Mouse (Mus musculus): ENCODE data around the gene Ccdc184. TPM values are rescaled to one million over a fixed set of nuclear protein-coding genes. Genes with fewer than 3 reads are reported as not detected.

Gene Ccdc184
- polyA plus RNA-seq, 1 experiment from 2014 or later, result 13.3 TPM

GRCm38 (mm10) chr15:98177320-98177719 is 10.4 kb downstream of the Ccdc184 start:
- no peaks in the 10 kb centered on the region for H3K36me3 ChIP-seq (ENCODE audit: control insufficient read depth, insufficient read depth, low read length)
- peaks cover 3% of the 10 kb centered on the region for H3K27me3 ChIP-seq (ENCODE audit: control insufficient read depth, insufficient read depth, low read length)
- DNase-seq (ENCODE audit: low spot score) (no peak), ATAC-seq (ENCODE audit: low FRiP score) (no peak)
- no peak overlapping the region for H3K9ac ChIP-seq (ENCODE audit: low read depth, low read length)
- 73% methylated on average over 3 of the region's 3 CpGs for WGBS
- no peak overlapping the region for H3K27ac ChIP-seq (ENCODE audit: low read depth, low read length)
- H3K4me1 ChIP-seq (replicated peaks; ENCODE audit: control insufficient read depth, insufficient read depth, low read length), result no peaks in the 10 kb centered on the region
- no peak overlapping the region for H3K4me3 ChIP-seq (ENCODE audit: low read depth, low read length)
- no peaks in the 10 kb centered on the region for H3K9me3 ChIP-seq (ENCODE audit: control insufficient read depth, low read length)
- no peak overlapping the region for H3K4me2 ChIP-seq (replicated peaks; ENCODE audit: low read depth, low read length)

DNA sequence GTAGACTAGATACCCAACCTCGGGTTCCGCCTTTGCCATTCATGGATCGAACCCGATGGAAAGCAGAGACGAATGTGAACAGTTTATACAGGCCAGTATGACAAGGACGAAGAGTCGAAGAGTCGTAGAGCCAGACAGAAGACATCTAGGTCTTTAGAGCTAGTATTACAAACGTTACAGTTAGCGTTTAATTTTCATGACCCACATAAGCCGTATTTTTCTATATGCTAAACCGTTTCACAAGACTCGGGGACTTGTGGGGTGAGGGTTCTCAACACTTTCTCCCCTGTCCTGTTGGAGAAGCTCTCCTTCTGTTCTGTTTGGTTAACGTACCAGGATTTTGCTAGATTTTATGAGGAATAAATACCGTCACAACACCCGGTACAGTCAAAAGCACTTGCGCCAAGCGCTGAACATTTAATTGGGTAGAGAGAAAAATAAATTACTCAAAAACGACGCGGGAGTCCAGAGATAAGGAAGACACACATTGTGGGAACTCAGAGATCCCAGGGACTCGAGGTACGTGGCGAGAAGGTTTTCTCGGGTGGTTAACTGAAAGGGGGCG is 13.7 kb downstream of the Ccdc184 start:
- H3K4me1 ChIP-seq (replicated peaks; ENCODE audit: control insufficient read depth, insufficient read depth, low read length), result no peaks in the 10 kb centered on the region
- peak overlapping the region; percentile 48 for H3K9ac ChIP-seq (ENCODE audit: low read depth, low read length)
- peak; percentile 25 for DNase-seq (ENCODE audit: low spot score)
- 4% methylated on average over 26 of the region's 26 CpGs for WGBS
- H3K36me3 ChIP-seq (ENCODE audit: control insufficient read depth, insufficient read depth, low read length), result no peaks in the 10 kb centered on the region
- H3K4me3 ChIP-seq (ENCODE audit: low read depth, low read length), result peak overlapping the region; percentile 45
- peak overlapping the region; percentile 55 for H3K4me2 ChIP-seq (replicated peaks; ENCODE audit: low read depth, low read length)
- no peak for ATAC-seq (ENCODE audit: low FRiP score)
- H3K27me3 ChIP-seq (ENCODE audit: control insufficient read depth, insufficient read depth, low read length), result no peaks in the 10 kb centered on the region; the same call in 1 of the 2 replicates
- peak overlapping the region; percentile 61; the same call in 1 of the 2 replicates for H3K27ac ChIP-seq (ENCODE audit: low read depth, low read length)
- H3K9me3 ChIP-seq (ENCODE audit: control insufficient read depth, low read length), result no peaks in the 10 kb centered on the region

- Histone ChIP-seq H3K9me3 (ENCODE audit: control insufficient read depth, low read length) (no peaks in the 10 kb centered on the region), H3K4me2 (replicated peaks; ENCODE audit: low read depth, low read length) (peak overlapping the region; percentile 55), H3K27me3 (ENCODE audit: control insufficient read depth, insufficient read depth, low read length) (no peaks in the 10 kb centered on the region; the same call in 1 of the 2 replicates), H3K4me3 (ENCODE audit: low read depth, low read length) (peak overlapping the region; percentile 45), H3K9ac (ENCODE audit: low read depth, low read length) (peak overlapping the region; percentile 48), H3K4me1 (replicated peaks; ENCODE audit: control insufficient read depth, insufficient read depth, low read length) (no peaks in the 10 kb centered on the region), H3K27ac (ENCODE audit: low read depth, low read length) (peak overlapping the region; percentile 61), H3K36me3 (ENCODE audit: control insufficient read depth, insufficient read depth, low read length) (no peaks in the 10 kb centered on the region)
- DNase-seq (ENCODE audit: low spot score) (peak; percentile 90), ATAC-seq (ENCODE audit: low FRiP score) (peak; percentile 99)
- under 1% methylated on average over 29 of the region's 30 CpGs for WGBS
Measured at GRCm38 (mm10) chr15:98181132-98181711, 14.3 kb downstream of the Ccdc184 start.

- DNase-seq (ENCODE audit: low spot score) (no peak), ATAC-seq (ENCODE audit: low FRiP score) (peak; percentile 6; the same call in 1 of the 2 replicates)
- Histone ChIP-seq H3K27ac (ENCODE audit: low read depth, low read length) (no peak overlapping the region), H3K9ac (ENCODE audit: low read depth, low read length) (no peak overlapping the region), H3K36me3 (ENCODE audit: control insufficient read depth, insufficient read depth, low read length) (no peaks in the 10 kb centered on the region), H3K4me1 (replicated peaks; ENCODE audit: control insufficient read depth, insufficient read depth, low read length) (no peaks in the 10 kb centered on the region), H3K9me3 (ENCODE audit: control insufficient read depth, low read length) (no peaks in the 10 kb centered on the region), H3K27me3 (ENCODE audit: control insufficient read depth, insufficient read depth, low read length) (no peaks in the 10 kb centered on the region; the same call in 1 of the 2 replicates), H3K4me2 (replicated peaks; ENCODE audit: low read depth, low read length) (no peak overlapping the region), H3K4me3 (ENCODE audit: low read depth, low read length) (no peak overlapping the region)
- 68% methylated on average over 12 of the region's 12 CpGs for WGBS
Measured at GRCm38 (mm10) chr15:98181856-98182570, 15.1 kb downstream of the Ccdc184 start.

GRCm38 (mm10) chr15:98184456-98184855 is 17.5 kb downstream of the Ccdc184 start:
- no peak overlapping the region for H3K9ac ChIP-seq (ENCODE audit: low read depth, low read length)
- H3K4me2 ChIP-seq (replicated peaks; ENCODE audit: low read depth, low read length), result no peak overlapping the region
- WGBS, result 73% methylated on average over 4 of the region's 4 CpGs
- ATAC-seq (ENCODE audit: low FRiP score), result no peak
- no peak overlapping the region for H3K4me3 ChIP-seq (ENCODE audit: low read depth, low read length)
- H3K9me3 ChIP-seq (ENCODE audit: control insufficient read depth, low read length), result no peaks in the 10 kb centered on the region
- H3K4me1 ChIP-seq (replicated peaks; ENCODE audit: control insufficient read depth, insufficient read depth, low read length), result no peaks in the 10 kb centered on the region
- no peak overlapping the region for H3K27ac ChIP-seq (ENCODE audit: low read depth, low read length)
- no peaks in the 10 kb centered on the region for H3K36me3 ChIP-seq (ENCODE audit: control insufficient read depth, insufficient read depth, low read length)
- no peak for DNase-seq (ENCODE audit: low spot score)
- no peaks in the 10 kb centered on the region for H3K27me3 ChIP-seq (ENCODE audit: control insufficient read depth, insufficient read depth, low read length)

DNA sequence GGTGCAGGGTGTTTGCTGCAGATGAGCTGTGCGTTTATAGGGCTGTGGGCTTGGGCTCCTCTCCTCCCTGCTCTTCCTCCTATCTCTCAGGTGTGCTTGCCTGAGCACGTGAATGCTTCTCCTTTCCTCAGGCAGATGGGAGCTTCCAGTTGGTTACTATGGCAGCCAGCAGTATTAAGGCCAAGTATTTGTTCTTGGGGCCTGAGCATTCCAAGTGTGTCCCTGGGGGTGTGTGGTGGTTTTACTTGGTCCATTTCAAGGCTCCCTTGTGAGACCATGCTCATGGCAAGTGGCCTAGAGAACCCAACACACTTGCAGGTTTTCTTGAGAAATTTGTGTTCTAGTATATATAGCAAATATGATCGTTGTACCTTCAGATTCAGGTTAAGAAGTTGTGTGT is 28.5 kb downstream of the Ccdc184 start, which contains the start of gene Olfr288:
Gene Olfr288, minus strand, starts transcription at position 101 of the 400 bp plus-strand sequence.
- no peak within 1 kb of the TSS for H3K4me3 ChIP-seq (ENCODE audit: low read depth, low read length)
- no peak for DNase-seq (ENCODE audit: low spot score)
- H3K27me3 ChIP-seq (ENCODE audit: control insufficient read depth, insufficient read depth, low read length), result no peaks in the 10 kb centered on the region
- H3K36me3 ChIP-seq (ENCODE audit: control insufficient read depth, insufficient read depth, low read length), result no peaks in the 10 kb centered on the region
- H3K9me3 ChIP-seq (ENCODE audit: control insufficient read depth, low read length), result no peaks in the 10 kb centered on the region
- 66% methylated on average over 3 of the region's 3 CpGs for WGBS
- no peak for ATAC-seq (ENCODE audit: low FRiP score)
- no peak within 1 kb of the TSS for H3K27ac ChIP-seq (ENCODE audit: low read depth, low read length)
- no peaks in the 10 kb centered on the region for H3K4me1 ChIP-seq (replicated peaks; ENCODE audit: control insufficient read depth, insufficient read depth, low read length)
- H3K9ac ChIP-seq (ENCODE audit: low read depth, low read length), result no peak within 1 kb of the TSS
- no peak within 1 kb of the TSS for H3K4me2 ChIP-seq (replicated peaks; ENCODE audit: low read depth, low read length)

GRCm38 (mm10) chr15:98209676-98210075 is 42.7 kb downstream of the Ccdc184 start:
- Histone ChIP-seq H3K27ac (ENCODE audit: low read depth, low read length) (no peak overlapping the region), H3K27me3 (ENCODE audit: control insufficient read depth, insufficient read depth, low read length) (no peaks in the 10 kb centered on the region), H3K36me3 (ENCODE audit: control insufficient read depth, insufficient read depth, low read length) (no peaks in the 10 kb centered on the region), H3K4me2 (replicated peaks; ENCODE audit: low read depth, low read length) (no peak overlapping the region), H3K4me1 (replicated peaks; ENCODE audit: control insufficient read depth, insufficient read depth, low read length) (no peaks in the 10 kb centered on the region), H3K4me3 (ENCODE audit: low read depth, low read length) (no peak overlapping the region), H3K9me3 (ENCODE audit: control insufficient read depth, low read length) (no peaks in the 10 kb centered on the region), H3K9ac (ENCODE audit: low read depth, low read length) (no peak overlapping the region)
- WGBS, result 82% methylated on average over 7 of the region's 7 CpGs
- no peak for DNase-seq (ENCODE audit: low spot score)
- no peak for ATAC-seq (ENCODE audit: low FRiP score)

DNA sequence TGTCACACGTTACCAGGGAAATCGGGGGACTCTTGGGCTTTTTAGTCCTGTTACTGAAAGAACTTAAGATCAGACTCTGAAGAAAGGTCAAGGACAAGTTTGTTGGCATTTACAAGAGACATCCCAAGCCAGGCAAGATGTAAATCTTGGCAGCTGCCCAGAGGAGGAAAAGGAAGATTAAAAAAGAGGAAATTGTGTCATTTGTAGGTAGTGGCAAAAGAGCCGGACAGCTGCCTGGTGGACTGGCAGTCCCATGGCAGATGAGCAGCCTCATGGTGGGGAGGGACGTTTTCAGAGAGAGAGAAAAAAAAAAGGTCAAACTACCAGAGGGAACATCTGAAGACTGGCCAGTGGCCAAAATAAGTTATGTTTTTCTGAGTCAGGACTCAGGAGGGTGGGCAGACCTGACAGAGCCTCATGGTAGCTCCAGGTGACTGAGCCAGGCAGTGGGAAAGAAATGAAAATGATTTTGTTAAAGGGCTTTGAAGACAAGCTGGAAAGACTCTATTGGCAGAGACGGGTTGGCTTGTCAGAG is 46.4 kb downstream of the Ccdc184 start:
- no peak overlapping the region for H3K9ac ChIP-seq (ENCODE audit: low read depth, low read length)
- DNase-seq (ENCODE audit: low spot score) (no peak), ATAC-seq (ENCODE audit: low FRiP score) (no peak)
- no peaks in the 10 kb centered on the region for H3K36me3 ChIP-seq (ENCODE audit: control insufficient read depth, insufficient read depth, low read length)
- no peaks in the 10 kb centered on the region for H3K9me3 ChIP-seq (ENCODE audit: control insufficient read depth, low read length)
- H3K4me3 ChIP-seq (ENCODE audit: low read depth, low read length), result no peak overlapping the region
- no peak overlapping the region for H3K27ac ChIP-seq (ENCODE audit: low read depth, low read length)
- no peak overlapping the region for H3K4me2 ChIP-seq (replicated peaks; ENCODE audit: low read depth, low read length)
- H3K4me1 ChIP-seq (replicated peaks; ENCODE audit: control insufficient read depth, insufficient read depth, low read length), result no peaks in the 10 kb centered on the region
- H3K27me3 ChIP-seq (ENCODE audit: control insufficient read depth, insufficient read depth, low read length), result no peaks in the 10 kb centered on the region
- 79% methylated on average over 5 of the region's 5 CpGs for WGBS

Data from hindbrain, embryonic 11.5 days (tissue).